Mouse (Mus musculus): Measurements from ENCODE around the gene Mafg. TPM values are rescaled to one million over a fixed set of nuclear protein-coding genes. Genes with fewer than 3 reads are reported as not detected.

Mafg gene
- polyA plus RNA-seq (2014; fragmentation: Illumina TruSeq; extraction: RNeasy Lipid Tissue Mini Kit (QIAGEN cat#74804); ENCODE audit: low read depth, low replicate concordance): 13.1 TPM

DNA sequence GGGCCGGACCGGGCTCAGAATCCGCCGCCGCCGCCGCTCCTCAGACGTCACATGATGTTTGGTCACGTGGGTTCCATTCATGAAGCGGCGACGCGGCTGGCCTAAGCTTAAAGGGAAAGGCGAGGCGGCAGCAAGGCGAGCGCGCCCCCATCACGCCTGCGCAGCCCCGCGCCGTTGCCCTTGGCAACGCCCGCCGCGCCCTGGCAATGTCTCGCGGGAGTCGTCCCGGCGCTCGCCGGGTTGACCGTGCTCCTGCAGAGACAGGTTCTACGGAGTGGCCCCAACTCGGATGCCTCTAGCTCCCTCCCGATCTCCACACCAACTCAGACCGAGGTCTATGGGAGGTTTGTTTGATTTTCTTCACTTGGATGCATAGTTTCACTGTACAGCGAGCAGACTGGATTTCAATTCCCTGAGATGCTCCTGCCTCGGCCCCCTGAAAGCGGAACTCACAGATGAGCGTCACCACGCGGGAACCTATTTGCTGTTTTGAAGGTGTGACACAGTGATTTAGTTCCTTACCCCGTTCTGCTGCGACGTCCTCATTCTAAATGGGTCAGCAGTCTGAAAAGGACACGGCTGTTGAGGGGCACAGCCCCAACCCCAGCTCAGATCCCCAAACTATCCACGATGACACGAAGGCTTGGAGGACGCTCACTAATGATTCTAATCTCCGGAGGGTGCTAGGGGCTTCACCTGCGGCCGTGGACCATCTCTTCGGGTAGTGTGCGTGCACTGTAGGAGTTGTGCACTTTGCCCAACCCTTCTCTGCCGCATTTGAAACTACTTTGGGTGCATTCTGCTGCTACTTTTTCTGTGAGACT is at the start of gene Mafg:
Gene Mafg (minus strand): TSS at position 81 of the 824 bp plus-strand sequence.

DNA sequence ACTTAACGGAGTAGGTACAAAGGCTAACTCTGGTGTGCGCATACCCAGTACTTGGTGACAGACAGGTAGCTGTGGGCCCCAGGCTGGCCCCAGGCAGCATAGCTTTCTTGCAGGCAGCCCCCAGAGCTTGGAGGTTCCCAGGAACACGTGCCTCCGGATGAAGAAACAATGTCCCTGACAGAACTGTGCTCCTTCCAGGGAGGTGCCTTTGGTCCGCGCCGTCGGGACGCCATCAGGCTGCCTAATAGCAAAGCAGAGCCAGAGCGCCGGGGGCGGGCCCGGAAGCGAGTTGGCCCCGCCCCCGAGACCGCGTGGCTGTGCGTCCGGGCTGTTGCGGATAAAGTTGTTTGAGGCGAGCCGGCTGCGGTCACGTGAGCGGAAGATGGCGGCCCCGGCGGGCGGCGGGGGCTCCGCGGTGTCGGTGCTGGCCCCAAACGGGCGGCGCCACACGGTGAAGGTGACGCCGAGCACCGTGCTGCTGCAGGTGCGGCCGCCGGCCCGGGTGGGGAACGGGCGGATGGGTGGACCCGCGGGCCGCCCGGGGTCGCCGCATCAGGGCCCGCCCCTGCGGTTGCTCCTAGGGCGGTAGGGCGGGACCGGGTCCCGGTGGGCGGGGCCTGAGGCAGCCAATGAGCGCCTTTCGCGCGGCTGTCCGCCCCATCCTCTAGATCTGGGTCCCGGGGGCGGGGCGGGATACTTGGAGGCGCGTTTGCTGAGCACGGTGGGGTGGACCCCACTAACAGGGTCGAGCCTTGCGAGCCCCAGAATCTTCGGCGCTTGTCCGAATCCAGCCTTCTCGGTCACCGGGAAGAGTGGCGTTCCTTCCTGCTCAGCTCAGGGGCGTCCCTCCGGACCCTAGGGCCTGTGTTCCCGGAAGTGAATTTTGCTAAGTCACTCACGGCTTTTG is 39.5 kb upstream of the Mafg start, which contains the start of gene Aspscr1:
Gene Aspscr1 (plus strand): TSS at position 287 of the 907 bp plus-strand sequence.

DNA sequence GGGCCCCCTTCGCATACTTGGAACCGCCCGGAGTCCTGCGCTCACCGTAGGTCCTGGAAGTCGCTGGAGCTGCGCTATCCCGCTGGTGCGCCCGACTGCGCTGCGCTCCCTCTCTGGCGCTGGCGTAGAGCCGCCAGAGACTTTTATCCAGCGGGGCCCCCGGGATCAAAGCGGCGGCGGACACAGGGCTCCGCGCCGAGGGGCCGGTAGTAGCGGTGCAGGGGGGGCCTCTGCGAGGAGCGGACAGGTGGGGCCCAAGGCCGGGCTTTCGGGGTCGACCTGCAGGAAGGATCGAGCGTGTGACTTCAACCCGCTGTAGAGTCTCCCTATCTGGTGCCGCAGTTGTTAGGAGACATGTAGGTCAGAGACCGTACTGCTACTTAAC is 27.7 kb upstream of the Mafg start, which contains the start of gene Notum:
Gene Notum (minus strand): TSS at position 100 of the 385 bp plus-strand sequence.

DNA sequence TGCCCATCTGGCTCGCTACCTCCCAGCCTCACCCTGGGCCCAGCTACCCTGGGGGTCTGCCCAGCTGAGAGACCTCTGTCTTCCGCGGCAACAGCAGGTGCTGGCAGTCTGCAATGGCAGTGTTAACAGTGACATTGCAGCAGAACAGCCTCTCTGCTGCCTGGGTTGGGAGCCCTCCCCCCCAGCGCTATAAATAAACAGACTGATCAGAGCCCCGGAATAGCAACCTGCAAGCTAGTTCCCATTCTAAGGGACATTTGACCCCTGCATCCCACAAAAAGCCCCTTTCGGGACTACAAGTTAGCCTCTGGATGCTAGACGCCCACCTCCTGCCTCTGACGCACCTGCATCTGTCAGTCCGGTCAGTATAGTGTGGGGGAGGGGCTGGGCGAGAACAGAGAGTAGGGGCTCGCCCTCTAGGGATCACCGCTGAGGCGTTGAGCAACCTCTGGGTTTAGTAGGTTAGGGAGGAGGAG is 14.6 kb upstream of the Mafg start, which contains the start of gene Myadml2:
Gene Myadml2 (minus strand): TSS at position 158 of the 476 bp plus-strand sequence.

DNA sequence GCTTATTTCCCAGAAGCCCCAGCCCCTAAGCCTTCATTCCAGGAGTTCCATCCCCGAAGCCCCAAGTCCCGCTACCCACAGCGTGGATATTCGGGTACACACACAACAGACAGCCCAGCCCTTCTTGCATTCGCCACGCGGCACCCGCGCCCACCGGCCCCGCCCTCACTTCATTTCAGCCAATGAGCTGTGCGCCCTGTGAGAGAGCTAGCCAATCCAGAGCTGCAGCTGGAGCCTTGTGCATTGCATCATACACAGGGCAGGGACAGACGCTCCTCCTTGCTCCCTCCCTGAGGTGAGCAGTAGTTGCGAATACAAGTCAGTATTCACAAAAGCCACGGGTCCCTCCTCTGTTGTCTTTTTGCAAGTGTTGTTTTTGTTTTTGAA is 10.2 kb upstream of the Mafg start, which contains the start of gene Pycr1:
Gene Pycr1 (minus strand): TSS at position 169 of the 387 bp plus-strand sequence.

DNA sequence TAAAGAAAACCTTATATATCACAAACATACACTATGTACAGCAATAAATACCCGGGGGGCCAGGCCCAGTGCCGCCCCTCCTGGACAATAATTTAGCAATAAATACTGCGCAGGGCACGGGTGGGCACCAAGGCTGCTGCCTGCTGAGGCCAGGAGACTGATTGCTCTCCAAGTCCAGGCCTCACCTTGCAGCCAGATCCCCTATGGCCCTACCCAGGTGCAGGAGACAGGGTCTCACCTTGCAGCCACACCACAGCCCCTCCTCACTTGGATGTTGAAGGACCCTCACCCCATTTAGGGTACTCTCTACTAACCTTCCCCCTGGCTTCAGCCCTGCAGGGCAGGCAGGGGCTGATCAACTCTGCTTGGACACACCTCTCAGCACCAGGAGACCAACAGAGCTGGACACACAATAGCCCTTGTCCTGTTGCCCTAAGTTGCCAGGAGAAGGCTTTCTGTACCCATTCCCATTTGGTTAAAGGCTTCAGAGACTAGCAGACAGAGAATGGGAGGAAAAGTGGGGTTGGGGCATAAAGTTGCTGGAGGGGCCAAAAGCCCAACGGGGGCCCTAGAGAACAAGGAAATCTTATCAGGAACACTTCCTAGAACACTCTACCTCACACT is 8.1 kb downstream of the Mafg start, which contains the start of gene Sirt7:
Gene Sirt7 (minus strand): TSS at position 89 of the 624 bp plus-strand sequence.

DNA sequence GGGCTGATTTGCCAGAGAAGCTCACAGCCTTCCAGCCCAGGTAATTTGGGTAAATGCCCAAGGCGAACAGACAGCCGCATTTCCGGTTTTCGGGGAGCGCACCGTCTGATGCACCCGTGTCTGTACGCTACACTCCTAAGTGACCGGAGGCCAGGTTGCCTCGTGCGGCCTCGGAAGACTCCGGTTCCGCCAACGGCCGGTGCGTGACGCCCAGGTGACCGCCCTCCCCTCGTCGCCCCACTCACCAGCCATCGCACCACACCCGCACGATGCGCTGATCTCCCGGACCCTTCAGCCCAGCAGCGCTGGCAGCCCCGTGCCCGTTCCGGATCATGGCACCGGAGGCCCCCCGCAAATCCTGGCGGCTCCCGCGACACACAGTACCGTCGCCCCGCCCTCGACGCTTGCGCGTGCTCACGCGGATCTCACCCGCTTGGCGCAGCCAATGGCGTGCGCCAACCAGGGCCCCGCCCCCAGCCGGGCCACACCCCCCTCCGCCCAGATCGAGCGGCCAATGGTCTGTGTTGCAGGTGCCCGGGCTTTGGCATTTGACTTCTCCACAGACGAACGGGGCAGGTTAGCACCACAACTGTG is 15.8 kb downstream of the Mafg start, which contains the start of gene Pcyt2:
Gene Pcyt2 (minus strand): TSS at position 418 of the 594 bp plus-strand sequence.

DNA sequence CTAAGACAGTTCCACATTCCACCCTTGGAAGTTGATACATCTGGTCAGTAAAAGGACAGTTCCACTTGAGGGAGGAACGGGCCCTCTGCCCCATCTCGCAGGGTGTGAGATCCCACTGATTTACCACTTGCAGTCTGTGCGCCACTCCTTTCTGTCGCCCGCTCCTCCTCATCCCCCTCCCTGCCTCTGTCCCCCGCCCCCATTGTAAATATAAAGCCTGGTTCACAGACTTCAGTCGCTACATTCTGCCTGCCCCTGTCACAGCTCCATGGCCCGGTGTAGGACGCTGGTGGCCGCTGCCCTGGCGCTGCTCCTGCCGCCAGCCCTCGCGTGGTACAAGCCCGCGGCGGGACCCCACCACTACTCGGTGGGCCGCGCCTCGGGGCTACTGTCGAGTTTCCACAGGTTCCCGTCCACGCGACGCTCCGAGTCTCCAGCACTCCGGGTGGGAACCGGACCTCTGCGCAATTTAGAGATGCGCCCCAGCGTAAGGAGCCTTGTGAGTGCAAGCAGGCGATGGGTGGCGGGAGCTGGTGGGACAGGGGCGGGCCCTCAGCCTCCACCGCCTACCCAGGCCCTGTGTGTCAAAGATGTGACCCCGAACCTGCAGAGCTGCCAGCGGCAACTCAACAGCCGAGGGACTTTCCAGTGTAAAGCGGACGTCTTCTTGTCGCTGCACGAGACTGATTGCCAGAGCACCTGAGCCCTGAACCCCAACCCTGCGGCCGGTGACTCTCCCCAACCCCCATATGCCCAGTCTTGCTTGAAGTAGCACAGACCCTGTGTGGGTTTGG is 25.0 kb downstream of the Mafg start, which contains the start of gene Npb:
Gene Npb (plus strand): TSS at position 237 of the 794 bp plus-strand sequence.

DNA sequence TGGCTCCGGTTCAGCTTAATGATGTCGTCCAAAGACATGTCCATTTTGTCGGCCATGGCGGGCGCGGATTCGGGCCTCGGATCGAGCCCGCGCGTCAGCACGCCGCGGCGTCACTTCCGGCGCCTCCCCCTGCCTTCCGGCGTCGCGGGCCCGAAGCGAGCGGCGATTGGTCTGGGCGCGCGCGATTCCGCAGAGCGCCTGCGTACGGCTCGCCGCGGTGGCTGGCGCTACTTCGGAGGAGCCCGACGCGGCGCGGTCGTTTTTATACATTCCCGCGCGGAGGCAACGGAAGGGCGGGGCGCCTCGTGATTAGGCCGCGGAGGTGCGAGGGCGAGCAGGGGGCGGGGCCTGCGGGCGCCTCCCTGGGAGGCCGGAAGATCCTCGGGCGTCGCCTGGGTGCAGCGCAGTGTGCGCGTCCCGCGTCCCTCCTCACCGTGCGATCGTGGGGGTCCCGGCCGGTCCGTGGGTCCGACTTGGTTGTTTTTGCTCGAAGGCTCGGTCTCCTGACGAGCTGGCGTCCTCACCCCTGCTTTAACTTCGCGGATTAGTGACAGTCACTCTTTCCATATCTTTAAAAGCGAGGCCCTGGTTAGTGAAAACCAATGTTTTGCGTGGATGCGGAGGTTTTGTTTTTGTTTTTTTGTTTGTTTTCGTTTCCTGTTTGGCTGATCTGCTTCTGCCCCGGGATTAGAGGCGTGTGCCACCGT is 35.0 kb downstream of the Mafg start, which contains the start of the genes Alyref and Anapc11:
Gene Alyref (minus strand): TSS at position 83 of the 707 bp plus-strand sequence.
Gene Anapc11 (plus strand): TSS at position 139 of the 707 bp plus-strand sequence.

DNA sequence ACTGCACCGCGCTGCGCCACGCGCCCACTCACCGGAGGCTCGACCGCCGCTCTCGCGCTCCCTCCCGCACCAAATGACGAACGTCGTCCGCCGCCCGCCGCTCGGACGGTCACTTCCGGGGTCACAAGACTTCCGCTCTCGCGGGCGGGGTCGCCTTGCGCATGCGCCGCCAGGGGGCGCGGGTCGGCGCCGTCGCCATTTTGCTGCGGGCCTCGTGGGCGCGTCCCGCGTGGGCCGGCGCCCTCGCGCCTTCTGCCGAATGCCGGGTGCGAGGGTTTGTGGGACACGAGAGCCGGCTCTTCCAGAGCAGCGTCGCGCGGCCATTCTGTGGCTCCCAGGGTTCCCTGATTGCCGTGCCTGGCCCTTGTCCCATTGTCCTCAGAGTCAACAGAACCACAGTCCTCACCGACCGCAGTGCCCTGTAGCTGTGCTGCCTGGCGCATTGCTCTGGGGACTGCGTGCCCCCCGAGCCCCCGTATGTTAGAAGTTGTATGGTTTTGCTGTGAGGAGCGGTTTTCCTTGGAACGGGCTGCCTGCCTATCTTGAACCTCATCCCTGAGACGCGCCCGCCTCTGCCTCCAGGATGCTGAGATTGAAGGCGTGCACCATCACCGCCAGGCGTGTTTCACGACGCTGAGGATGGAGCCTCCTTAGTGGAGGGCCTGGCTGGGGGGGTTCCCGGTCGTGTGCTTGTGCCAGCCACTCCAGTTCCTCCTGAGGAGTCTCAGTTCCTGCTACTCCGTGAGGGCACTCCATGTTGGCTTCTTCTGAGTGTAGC is 51.7 kb downstream of the Mafg start, which contains the start of gene Arhgdia:
Gene Arhgdia (minus strand): TSS at position 135 of the 778 bp plus-strand sequence.

Other genes starting within 250 kb of the Mafg start
- 20.5 TPM for gene Nploc4, start 195.9 kb downstream of the Mafg start, polyA plus RNA-seq (2014; fragmentation: Illumina TruSeq; extraction: RNeasy Lipid Tissue Mini Kit (QIAGEN cat#74804); ENCODE audit: low read depth, low replicate concordance)
- not detected for gene Tspan10, start 191.0 kb downstream of the Mafg start, polyA plus RNA-seq (2014; fragmentation: Illumina TruSeq; extraction: RNeasy Lipid Tissue Mini Kit (QIAGEN cat#74804); ENCODE audit: low read depth, low replicate concordance)
- gene Pde6g, start 180.1 kb downstream of the Mafg start, polyA plus RNA-seq (2014; fragmentation: Illumina TruSeq; extraction: RNeasy Lipid Tissue Mini Kit (QIAGEN cat#74804); ENCODE audit: low read depth, low replicate concordance): not detected
- gene Oxld1, start 175.5 kb downstream of the Mafg start, polyA plus RNA-seq (2014; fragmentation: Illumina TruSeq; extraction: RNeasy Lipid Tissue Mini Kit (QIAGEN cat#74804); ENCODE audit: low read depth, low replicate concordance): 0.56 TPM
- gene Ccdc137, start 175.5 kb downstream of the Mafg start, polyA plus RNA-seq (2014; fragmentation: Illumina TruSeq; extraction: RNeasy Lipid Tissue Mini Kit (QIAGEN cat#74804); ENCODE audit: low read depth, low replicate concordance): 5.4 TPM
- gene Arl16, start 166.0 kb downstream of the Mafg start, polyA plus RNA-seq (2014; fragmentation: Illumina TruSeq; extraction: RNeasy Lipid Tissue Mini Kit (QIAGEN cat#74804); ENCODE audit: low read depth, low replicate concordance): 6.2 TPM
- gene Mrpl12, start 149.0 kb downstream of the Mafg start, polyA plus RNA-seq (2014; fragmentation: Illumina TruSeq; extraction: RNeasy Lipid Tissue Mini Kit (QIAGEN cat#74804); ENCODE audit: low read depth, low replicate concordance): 8.1 TPM
- 5.5 TPM for gene Slc25a10, start 141.8 kb downstream of the Mafg start, polyA plus RNA-seq (2014; fragmentation: Illumina TruSeq; extraction: RNeasy Lipid Tissue Mini Kit (QIAGEN cat#74804); ENCODE audit: low read depth, low replicate concordance)
- gene Gcgr, start 102.9 kb downstream of the Mafg start, polyA plus RNA-seq (2014; fragmentation: Illumina TruSeq; extraction: RNeasy Lipid Tissue Mini Kit (QIAGEN cat#74804); ENCODE audit: low read depth, low replicate concordance): 16.2 TPM
- 1.0 TPM for gene Mcrip1, start 83.9 kb downstream of the Mafg start, polyA plus RNA-seq (2014; fragmentation: Illumina TruSeq; extraction: RNeasy Lipid Tissue Mini Kit (QIAGEN cat#74804); ENCODE audit: low read depth, low replicate concordance)
- gene Ppp1r27, start 82.5 kb downstream of the Mafg start, polyA plus RNA-seq (2014; fragmentation: Illumina TruSeq; extraction: RNeasy Lipid Tissue Mini Kit (QIAGEN cat#74804); ENCODE audit: low read depth, low replicate concordance): not detected
- 507 TPM for gene P4hb, start 60.3 kb downstream of the Mafg start, polyA plus RNA-seq (2014; fragmentation: Illumina TruSeq; extraction: RNeasy Lipid Tissue Mini Kit (QIAGEN cat#74804); ENCODE audit: low read depth, low replicate concordance)
- gene Arhgdia, start 52.0 kb downstream of the Mafg start, polyA plus RNA-seq (2014; fragmentation: Illumina TruSeq; extraction: RNeasy Lipid Tissue Mini Kit (QIAGEN cat#74804); ENCODE audit: low read depth, low replicate concordance): 9.6 TPM
- gene Alyref, start 35.2 kb downstream of the Mafg start, polyA plus RNA-seq (2014; fragmentation: Illumina TruSeq; extraction: RNeasy Lipid Tissue Mini Kit (QIAGEN cat#74804); ENCODE audit: low read depth, low replicate concordance): 8.3 TPM
- 5.2 TPM for gene Anapc11, start 35.2 kb downstream of the Mafg start, polyA plus RNA-seq (2014; fragmentation: Illumina TruSeq; extraction: RNeasy Lipid Tissue Mini Kit (QIAGEN cat#74804); ENCODE audit: low read depth, low replicate concordance)
- not detected for gene Npb, start 25.1 kb downstream of the Mafg start, polyA plus RNA-seq (2014; fragmentation: Illumina TruSeq; extraction: RNeasy Lipid Tissue Mini Kit (QIAGEN cat#74804); ENCODE audit: low read depth, low replicate concordance)
- gene Pcyt2, start 15.7 kb downstream of the Mafg start, polyA plus RNA-seq (2014; fragmentation: Illumina TruSeq; extraction: RNeasy Lipid Tissue Mini Kit (QIAGEN cat#74804); ENCODE audit: low read depth, low replicate concordance): 110 TPM
- 8.9 TPM for gene Sirt7, start 8.4 kb downstream of the Mafg start, polyA plus RNA-seq (2014; fragmentation: Illumina TruSeq; extraction: RNeasy Lipid Tissue Mini Kit (QIAGEN cat#74804); ENCODE audit: low read depth, low replicate concordance)
- not detected for gene Pycr1, start 10.2 kb upstream of the Mafg start, polyA plus RNA-seq (2014; fragmentation: Illumina TruSeq; extraction: RNeasy Lipid Tissue Mini Kit (QIAGEN cat#74804); ENCODE audit: low read depth, low replicate concordance)
- not detected for gene Myadml2, start 14.6 kb upstream of the Mafg start, polyA plus RNA-seq (2014; fragmentation: Illumina TruSeq; extraction: RNeasy Lipid Tissue Mini Kit (QIAGEN cat#74804); ENCODE audit: low read depth, low replicate concordance)
- gene Notum, start 27.6 kb upstream of the Mafg start, polyA plus RNA-seq (2014; fragmentation: Illumina TruSeq; extraction: RNeasy Lipid Tissue Mini Kit (QIAGEN cat#74804); ENCODE audit: low read depth, low replicate concordance): 1.4 TPM
- 5.6 TPM for gene Aspscr1, start 39.4 kb upstream of the Mafg start, polyA plus RNA-seq (2014; fragmentation: Illumina TruSeq; extraction: RNeasy Lipid Tissue Mini Kit (QIAGEN cat#74804); ENCODE audit: low read depth, low replicate concordance)
- 4.1 TPM for gene Cenpx, start 80.1 kb upstream of the Mafg start, polyA plus RNA-seq (2014; fragmentation: Illumina TruSeq; extraction: RNeasy Lipid Tissue Mini Kit (QIAGEN cat#74804); ENCODE audit: low read depth, low replicate concordance)
- gene Lrrc45, start 80.3 kb upstream of the Mafg start, polyA plus RNA-seq (2014; fragmentation: Illumina TruSeq; extraction: RNeasy Lipid Tissue Mini Kit (QIAGEN cat#74804); ENCODE audit: low read depth, low replicate concordance): 0.16 TPM
- not detected for gene Rac3, start 87.9 kb upstream of the Mafg start, polyA plus RNA-seq (2014; fragmentation: Illumina TruSeq; extraction: RNeasy Lipid Tissue Mini Kit (QIAGEN cat#74804); ENCODE audit: low read depth, low replicate concordance)
- 13.1 TPM for gene Dcxr, start 93.7 kb upstream of the Mafg start, polyA plus RNA-seq (2014; fragmentation: Illumina TruSeq; extraction: RNeasy Lipid Tissue Mini Kit (QIAGEN cat#74804); ENCODE audit: low read depth, low replicate concordance)
- not detected for gene Cbr2, start 98.5 kb upstream of the Mafg start, polyA plus RNA-seq (2014; fragmentation: Illumina TruSeq; extraction: RNeasy Lipid Tissue Mini Kit (QIAGEN cat#74804); ENCODE audit: low read depth, low replicate concordance)
- gene Hmga1b, start 129.2 kb upstream of the Mafg start, polyA plus RNA-seq (2014; fragmentation: Illumina TruSeq; extraction: RNeasy Lipid Tissue Mini Kit (QIAGEN cat#74804); ENCODE audit: low read depth, low replicate concordance): not detected
- 0.87 TPM for gene Rfng, start 150.6 kb upstream of the Mafg start, polyA plus RNA-seq (2014; fragmentation: Illumina TruSeq; extraction: RNeasy Lipid Tissue Mini Kit (QIAGEN cat#74804); ENCODE audit: low read depth, low replicate concordance)
- 8.5 TPM for gene Gps1, start 150.7 kb upstream of the Mafg start, polyA plus RNA-seq (2014; fragmentation: Illumina TruSeq; extraction: RNeasy Lipid Tissue Mini Kit (QIAGEN cat#74804); ENCODE audit: low read depth, low replicate concordance)
- 16.2 TPM for gene Dus1l, start 162.8 kb upstream of the Mafg start, polyA plus RNA-seq (2014; fragmentation: Illumina TruSeq; extraction: RNeasy Lipid Tissue Mini Kit (QIAGEN cat#74804); ENCODE audit: low read depth, low replicate concordance)
- 6.6 TPM for gene Fasn, start 190.9 kb upstream of the Mafg start, polyA plus RNA-seq (2014; fragmentation: Illumina TruSeq; extraction: RNeasy Lipid Tissue Mini Kit (QIAGEN cat#74804); ENCODE audit: low read depth, low replicate concordance)

Measured in liver, adult 10 weeks (tissue).